Mouse (Mus musculus): Measurements from ENCODE around the gene Slc25a3.

GRCm38 (mm10) chr10:91076667-91077066, 47.2 kb downstream of the Slc25a3 start:
- TF ChIP-seq CTCF (conservative IDR thresholded peaks at IDR 0.05 in 1 of 2, IDR thresholded peaks at IDR 0.05 in 1 of 2; ENCODE audit: low read depth in 2 of 2, low read length in 2 of 2) = no peak
- no peak for TF ChIP-seq POLR2A (IDR thresholded peaks at IDR 0.05; ENCODE audit: low read depth, low read length)
- no peak for TF ChIP-seq NRF1 (IDR thresholded peaks at IDR 0.05; ENCODE audit: low read depth, low read length)
- TF ChIP-seq JUND (conservative IDR thresholded peaks at IDR 0.05; ENCODE audit: low read depth, low read length) = peak; percentile 87
- no peak for TF ChIP-seq ZKSCAN1 (IDR thresholded peaks at IDR 0.05; ENCODE audit: borderline replicate concordance, low read depth, low read length)
- peak; percentile 87 for TF ChIP-seq TCF12 (IDR thresholded peaks at IDR 0.05; ENCODE audit: low read depth, low read length)
- peak; percentile 61 for TF ChIP-seq CHD2 (IDR thresholded peaks at IDR 0.05; ENCODE audit: low read length)
- no peak for TF ChIP-seq ELF1 (IDR thresholded peaks at IDR 0.05; ENCODE audit: low read depth, low read length)
- no peak for TF ChIP-seq ZC3H11A (IDR thresholded peaks at IDR 0.05; ENCODE audit: low read depth, low read length)
- no peak for TF ChIP-seq POLR2AphosphoS2 (IDR thresholded peaks at IDR 0.05; ENCODE audit: low read depth, low read length)
- no peak for TF ChIP-seq GABPA (IDR thresholded peaks at IDR 0.05; ENCODE audit: insufficient replicate concordance, low read depth, low read length)
- TF ChIP-seq KAT2A (IDR thresholded peaks at IDR 0.05; ENCODE audit: insufficient replicate concordance, low read length) = 0 out of 2 replicates have a peak, but pooled peaks have one; percentile 62
